Mouse (Mus musculus): ENCODE data around the gene Esr1. TPM values are rescaled to one million over a fixed set of nuclear protein-coding genes. Genes with fewer than 3 reads are reported as not detected.

Esr1 gene
- total RNA-seq, 2 experiments from 2014 or later, result 2.3 to 3.4 TPM

GRCm38 (mm10) chr10:5041254-5041653 is 429.9 kb downstream of the Esr1 start:
- DNase-seq (ENCODE audit: low spot score in 2 of 2), result no peak
- intact Hi-C loops (cut with DNase I), result no loop called here

GRCm38 (mm10) chr10:5044481-5044880 is 433.1 kb downstream of the Esr1 start:
- DNase-seq (ENCODE audit: low spot score in 2 of 2), result no peak
- intact Hi-C loops (cut with DNase I), result no loop called here

GRCm38 (mm10) chr10:5045213-5045612 is 433.8 kb downstream of the Esr1 start:
- intact Hi-C loops (cut with DNase I), result no loop called here
- DNase-seq (ENCODE audit: low spot score in 2 of 2), result no peak

GRCm38 (mm10) chr10:5045671-5046070 is 434.3 kb downstream of the Esr1 start:
- no peak for DNase-seq (ENCODE audit: low spot score in 2 of 2)
- intact Hi-C loops (cut with DNase I), result no loop called here

Other genes with a start within 250 kb of the Esr1 start
- gene Zbtb2, start 223.5 kb upstream of the Esr1 start, total RNA-seq (2021), result 10 to 100 TPM; 10.0 to 11.5 TPM
- gene Rmnd1, start 179.2 kb upstream of the Esr1 start, total RNA-seq (2021), result 10 to 100 TPM; 28.9 to 48.9 TPM
- gene Armt1, start 179.1 kb upstream of the Esr1 start, total RNA-seq (2021), result 10 to 100 TPM; 20.7 to 22.4 TPM
- under 1 TPM; 0.52 to 0.64 TPM for gene Ccdc170, start 129.1 kb upstream of the Esr1 start, total RNA-seq (2021)